Mouse (Mus musculus): Measurements from ENCODE around the gene Stx11.

GRCm38 (mm10) chr10:12977787-12978212 lies 13.7 kb upstream of the Stx11 start:
- TF ChIP-seq POLR2A (IDR thresholded peaks at IDR 0.05; ENCODE audit: borderline replicate concordance, low read depth, low read length): no peak
- TF ChIP-seq CTCF (IDR thresholded peaks at IDR 0.05; ENCODE audit: low read depth, low read length): no peak

Measured in bone marrow macrophage, adult 2 months (primary cell).